Mouse (Mus musculus) lung, adult 2 months (tissue): ENCODE data around the gene Zfp57.

Experiments used
- CTCF ChIP-seq: fragments of 200-500 bp; IDR thresholded peaks from 2 replicates; pipeline ENCODE4 v1.5.1; 2011; ENCODE audit warnings: mild to moderate bottlenecking, low read length, control low read depth; ENCODE audit not compliant: insufficient read depth
- POLR2A ChIP-seq: fragments of 200-500 bp; IDR thresholded peaks from 2 replicates; pipeline ENCODE4 v1.6.1; 2011; ENCODE audit warnings: low read depth, mild to moderate bottlenecking, control low read depth, low read length, borderline replicate concordance; ENCODE audit errors: extremely low read depth

DNA sequence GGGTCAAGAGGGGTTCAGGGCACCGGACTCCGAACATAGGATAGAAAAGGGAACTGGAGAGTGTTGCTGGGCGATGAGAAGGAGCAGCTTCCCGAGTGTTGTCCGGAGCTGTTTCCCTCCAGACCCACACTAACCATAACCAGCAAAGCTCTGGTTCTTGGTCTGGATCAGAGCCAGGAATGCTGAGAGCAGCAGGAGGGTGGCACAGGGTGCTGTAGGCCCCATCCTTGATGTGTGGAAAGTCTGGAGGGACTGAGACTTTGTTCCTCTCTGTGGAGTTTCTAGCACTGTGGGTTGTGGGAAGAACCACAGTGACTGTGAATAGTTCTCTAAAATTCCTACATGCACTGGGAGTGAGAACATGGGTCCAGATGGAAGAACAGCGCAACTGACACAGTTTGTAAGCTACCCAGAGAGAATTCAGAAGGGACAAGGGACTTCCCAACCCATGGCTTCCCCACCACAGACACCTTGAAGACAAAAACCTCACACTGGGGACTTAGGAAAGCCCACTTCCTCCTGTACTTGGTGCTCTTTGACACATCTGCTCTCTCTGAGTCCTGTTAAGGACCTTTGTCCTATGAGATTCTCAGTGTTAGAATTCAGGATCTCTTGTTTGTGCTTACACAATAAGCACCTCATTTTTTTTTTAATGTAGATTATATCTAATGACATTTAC lies 29.7 kb upstream of the Zfp57 start:
- TF ChIP-seq POLR2A: no peak
- no peak for TF ChIP-seq CTCF
